Mouse (Mus musculus) T-helper 17 cell (primary cell): ENCODE measurements around the gene Brat1.

Experiments
- in situ Hi-C, 2 experiments: fragments of 300-600 bp; cut with MboI, MseI; formaldehyde crosslinking; loops; 1 replicate in 1 of 2; 2 replicates in 1 of 2; pipeline ENCODE4 v1.15.1; 2025; ENCODE audit warnings: high pct_unique_total_duplicates in 2 of 2

The Brat1 gene

GRCm38 (mm10) chr5:140741877-140742276 is 37.1 kb downstream of the Brat1 start:
- in situ Hi-C loops: loop anchor here in 1 of 2 experiments (10.0 kb wide), 1 partner anchor 1693 kb away; no protein-coding TSS in a partner anchor

- in situ Hi-C loops: loop anchor here in 1 of 2 experiments (10.0 kb wide), 1 partner anchor 1691 kb away; no protein-coding TSS in a partner anchor
Observed at GRCm38 (mm10) chr5:140743706-140744131, 38.9 kb downstream of the Brat1 start.

- in situ Hi-C loops: loop anchor here in 1 of 2 experiments (10.0 kb wide), 1 partner anchor 1686 kb away; no protein-coding TSS in a partner anchor
Observed at GRCm38 (mm10) chr5:140748425-140748824, 43.6 kb downstream of the Brat1 start.

GRCm38 (mm10) chr5:140749062-140749875 is 44.5 kb downstream of the Brat1 start:
- in situ Hi-C loops: loop anchor here in 1 of 2 experiments (10.0 kb wide), 1 partner anchor 1686 kb away; no protein-coding TSS in a partner anchor

GRCm38 (mm10) chr5:140750925-140751324 is 46.1 kb downstream of the Brat1 start:
- in situ Hi-C loops: no loop called here

- in situ Hi-C loops: no loop called here
Observed at GRCm38 (mm10) chr5:140752041-140752440, 47.2 kb downstream of the Brat1 start.

- in situ Hi-C loops: no loop called here
Observed at GRCm38 (mm10) chr5:140752639-140753038, 47.8 kb downstream of the Brat1 start.

GRCm38 (mm10) chr5:140753223-140753622 is 48.4 kb downstream of the Brat1 start:
- in situ Hi-C loops: no loop called here

- in situ Hi-C loops: no loop called here
Observed at GRCm38 (mm10) chr5:140758864-140759263, 54.1 kb downstream of the Brat1 start.

GRCm38 (mm10) chr5:140762540-140762939 is 57.7 kb downstream of the Brat1 start:
- in situ Hi-C loops: no loop called here

- in situ Hi-C loops: no loop called here
Observed at GRCm38 (mm10) chr5:140764921-140765613, 60.3 kb downstream of the Brat1 start.

- in situ Hi-C loops: no loop called here
Observed at GRCm38 (mm10) chr5:140766566-140766965, 61.8 kb downstream of the Brat1 start.

GRCm38 (mm10) chr5:140767704-140768141 is 62.9 kb downstream of the Brat1 start:
- in situ Hi-C loops: no loop called here

- in situ Hi-C loops: no loop called here
Observed at GRCm38 (mm10) chr5:140768333-140768732, 63.5 kb downstream of the Brat1 start.
